Mouse (Mus musculus): Measurements from ENCODE around the gene Tbx15.

DNA sequence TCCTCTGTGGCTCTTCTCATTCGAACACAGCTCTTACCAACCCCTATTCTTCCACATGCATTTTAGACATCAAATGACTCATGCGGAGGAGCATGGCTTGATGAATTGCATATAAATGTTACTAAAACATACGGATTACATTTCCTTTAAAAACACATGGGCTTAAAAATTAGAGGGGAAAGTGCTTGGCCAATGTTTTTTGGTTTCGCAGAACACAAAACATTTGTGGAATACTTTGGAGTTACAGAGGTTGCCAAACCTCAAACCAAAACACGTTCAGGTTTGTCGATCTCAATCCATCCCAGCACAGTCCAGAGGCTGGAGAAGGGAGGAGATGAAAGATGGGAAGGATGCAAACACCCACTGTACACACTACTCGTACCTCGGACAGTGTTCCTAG is 90.9 kb downstream of the Tbx15 start:
- TF ChIP-seq CTCF (IDR thresholded peaks at IDR 0.05; ENCODE audit: insufficient read depth, low read length) (no peak), POLR2A (IDR thresholded peaks at IDR 0.05; ENCODE audit: borderline replicate concordance, extremely low read depth, low read depth, low read length) (no peak)

Data from lung, adult 2 months (tissue).